Mouse (Mus musculus): ENCODE data around the gene Vmn2r14.
"Not testable (repeated sequence)": the region's sequence is repeated elsewhere in the genome, so short reads cannot be mapped to it uniquely, and the experiment has no call there.

- TF ChIP-seq CTCF (IDR thresholded peaks at IDR 0.05; ENCODE audit: low read depth, low read length); GATA1 (IDR thresholded peaks at IDR 0.05; ENCODE audit: borderline replicate concordance, low read length): not testable (repeated sequence)
Observed at GRCm38 (mm10) chr5:109166851-109167250, 57.7 kb downstream of the Vmn2r14 start.

All from G1E (cell line).